Mouse (Mus musculus): Measurements from ENCODE around the gene Twnk. TPM values are rescaled to one million over a fixed set of nuclear protein-coding genes. Genes with fewer than 3 reads are reported as not detected.

Gene Twnk
- polyA plus RNA-seq, 1 experiment from 2014 or later, result 9.4 TPM

DNA sequence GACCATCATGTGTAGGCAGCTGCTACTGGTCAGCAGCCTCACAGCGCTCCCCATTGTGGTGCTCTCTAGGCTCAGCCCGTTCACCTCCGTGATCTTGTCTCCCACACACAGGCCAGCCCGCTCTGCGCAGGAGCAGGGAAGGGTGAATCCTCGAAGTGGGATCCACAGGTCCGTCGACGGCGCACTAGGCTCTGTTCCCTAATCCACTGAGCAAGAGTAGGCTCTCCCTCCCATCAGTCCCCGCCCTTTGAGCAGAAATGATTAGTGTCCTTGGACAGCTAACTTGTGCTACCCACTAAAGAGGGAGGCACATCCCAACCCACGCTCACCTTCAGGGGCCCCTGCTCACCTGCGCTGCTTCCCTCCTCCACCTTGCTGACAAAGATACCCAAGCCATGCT, 34.8 kb downstream of the Twnk start:
- H3K4me3 ChIP-seq (replicated peaks; ENCODE audit: low read length), result no peak overlapping the region
- no peak for ATAC-seq (ENCODE audit: low FRiP score)
- H3K9me3 ChIP-seq (ENCODE audit: control insufficient read depth, low read length), result no peaks in the 10 kb centered on the region
- H3K9ac ChIP-seq, result no peak overlapping the region
- DNase-seq (ENCODE audit: low spot score), result no peak
- no peaks in the 10 kb centered on the region for H3K36me3 ChIP-seq (replicated peaks; ENCODE audit: control insufficient read depth, insufficient read depth)
- H3K27me3 ChIP-seq (ENCODE audit: control insufficient read depth, insufficient read depth, low read length), result peaks cover 8% of the 10 kb centered on the region
- H3K4me1 ChIP-seq (replicated peaks; ENCODE audit: control insufficient read depth, insufficient read depth, low read length), result no peaks in the 10 kb centered on the region
- 47% methylated on average over 13 of the region's 13 CpGs for WGBS
- no peak overlapping the region for H3K27ac ChIP-seq
- H3K4me2 ChIP-seq (replicated peaks), result no peak overlapping the region

DNA sequence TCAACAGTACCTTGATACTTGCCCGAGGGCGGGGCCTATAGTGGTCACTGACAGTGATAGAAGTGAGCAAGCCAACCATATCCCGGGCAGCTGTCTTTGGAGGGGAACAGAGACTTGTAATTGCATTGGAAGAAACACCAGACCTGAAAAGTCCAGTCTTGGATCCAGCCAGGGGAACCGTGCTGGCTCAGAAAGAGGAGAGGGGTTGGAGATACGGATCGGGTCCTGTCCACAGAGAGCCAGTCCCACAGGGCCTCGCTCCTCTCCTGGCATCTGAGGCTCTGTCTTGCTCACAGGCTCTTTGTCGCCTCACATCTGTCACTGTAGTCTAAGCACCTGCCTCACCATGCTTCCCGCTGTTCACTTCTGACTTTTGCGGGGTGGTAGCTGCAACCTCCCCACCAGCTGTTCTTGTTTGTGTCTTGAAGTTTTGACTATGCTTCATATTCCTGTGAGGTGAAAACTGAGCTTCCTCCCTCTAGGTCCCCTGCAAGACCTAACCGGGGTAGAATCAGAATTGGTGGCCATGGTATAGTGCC, 39.0 kb downstream of the Twnk start:
- no peaks in the 10 kb centered on the region for H3K9me3 ChIP-seq (ENCODE audit: control insufficient read depth, low read length)
- WGBS, result 62% methylated on average over 11 of the region's 11 CpGs
- DNase-seq (ENCODE audit: low spot score) (no peak), ATAC-seq (ENCODE audit: low FRiP score) (no peak)
- H3K4me3 ChIP-seq (replicated peaks; ENCODE audit: low read length), result no peak overlapping the region
- 0 out of 2 replicates have a peak, but pooled peaks cover 4% of the 10 kb centered on the region for H3K36me3 ChIP-seq (replicated peaks; ENCODE audit: control insufficient read depth, insufficient read depth)
- peaks cover 14% of the 10 kb centered on the region for H3K27me3 ChIP-seq (ENCODE audit: control insufficient read depth, insufficient read depth, low read length)
- H3K9ac ChIP-seq, result no peak overlapping the region
- H3K4me1 ChIP-seq (replicated peaks; ENCODE audit: control insufficient read depth, insufficient read depth, low read length), result peaks cover 25% of the 10 kb centered on the region
- no peak overlapping the region for H3K4me2 ChIP-seq (replicated peaks)
- no peak overlapping the region for H3K27ac ChIP-seq

DNA sequence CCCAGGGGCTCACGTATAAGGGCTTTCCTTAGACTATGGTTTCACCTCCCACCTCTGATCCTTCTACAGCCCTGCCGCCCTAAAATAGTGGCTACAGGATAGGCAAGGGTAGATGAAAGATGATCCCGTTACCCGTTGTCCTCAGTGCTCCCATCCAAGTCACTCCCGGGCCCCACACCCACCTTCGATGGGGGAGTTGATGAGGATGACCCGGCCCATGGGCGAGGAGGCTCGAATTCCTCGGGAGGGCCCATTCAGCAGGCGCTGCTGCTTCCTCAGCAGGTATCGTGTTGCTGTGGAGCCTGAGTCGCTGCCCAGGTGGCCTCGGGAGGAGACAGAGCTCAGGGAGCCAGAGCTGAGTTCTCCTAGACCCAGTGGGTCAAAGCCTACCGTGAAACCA, 39.8 kb downstream of the Twnk start:
- WGBS, result 57% methylated on average over 15 of the region's 15 CpGs
- Histone ChIP-seq H3K27me3 (ENCODE audit: control insufficient read depth, insufficient read depth, low read length) (peaks cover 10% of the 10 kb centered on the region; the same call in 1 of the 2 replicates), H3K36me3 (replicated peaks; ENCODE audit: control insufficient read depth, insufficient read depth) (0 out of 2 replicates have a peak, but pooled peaks cover 11% of the 10 kb centered on the region), H3K4me1 (replicated peaks; ENCODE audit: control insufficient read depth, insufficient read depth, low read length) (peaks cover 29% of the 10 kb centered on the region), H3K9me3 (ENCODE audit: control insufficient read depth, low read length) (no peaks in the 10 kb centered on the region), H3K9ac (no peak overlapping the region), H3K4me2 (replicated peaks) (no peak overlapping the region), H3K27ac (no peak overlapping the region), H3K4me3 (replicated peaks; ENCODE audit: low read length) (no peak overlapping the region)
- ATAC-seq (ENCODE audit: low FRiP score) (no peak), DNase-seq (ENCODE audit: low spot score) (no peak)

DNA sequence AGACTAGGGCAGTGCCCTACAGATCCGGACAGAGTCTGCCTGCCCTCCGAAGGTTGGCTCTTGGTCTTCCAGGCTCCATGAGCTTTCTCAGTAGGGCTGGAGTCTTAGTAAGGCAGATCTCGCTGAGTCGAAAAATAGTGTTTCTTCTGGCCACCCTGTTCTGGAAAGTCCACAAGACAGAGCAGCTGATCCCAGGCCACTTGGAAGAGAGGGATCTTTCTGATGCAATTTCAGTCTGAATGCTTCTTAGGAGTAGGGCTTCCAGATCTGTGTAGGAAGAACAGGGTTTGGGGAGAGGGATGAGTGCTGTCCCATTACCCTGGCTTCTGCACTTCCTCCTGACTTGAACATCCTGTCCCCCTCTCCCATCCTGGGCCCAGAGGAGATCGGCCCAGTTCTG, 40.2 kb downstream of the Twnk start, which contains the start of gene Pdzd7:
TSS of gene Pdzd7 (minus strand) at position 67 of the 400 bp plus-strand sequence.
- 85% methylated on average over 5 of the region's 5 CpGs for whole genome bisulfite sequencing
- DNase-seq (ENCODE audit: low spot score), result no peak
- Histone ChIP-seq H3K27me3 (ENCODE audit: control insufficient read depth, insufficient read depth, low read length) (peaks cover 10% of the 10 kb centered on the region; the same call in 1 of the 2 replicates), H3K27ac (peak within 1 kb of the TSS; percentile 94), H3K4me1 (replicated peaks; ENCODE audit: control insufficient read depth, insufficient read depth, low read length) (peaks cover 29% of the 10 kb centered on the region), H3K4me3 (replicated peaks; ENCODE audit: low read length) (peak within 1 kb of the TSS; percentile 50), H3K4me2 (replicated peaks) (peak within 1 kb of the TSS; percentile 76), H3K9ac (peak within 1 kb of the TSS; percentile 72), H3K36me3 (replicated peaks; ENCODE audit: control insufficient read depth, insufficient read depth) (peaks cover 14% of the 10 kb centered on the region), H3K9me3 (ENCODE audit: control insufficient read depth, low read length) (no peaks in the 10 kb centered on the region)
- no peak for ATAC-seq (ENCODE audit: low FRiP score)

DNA sequence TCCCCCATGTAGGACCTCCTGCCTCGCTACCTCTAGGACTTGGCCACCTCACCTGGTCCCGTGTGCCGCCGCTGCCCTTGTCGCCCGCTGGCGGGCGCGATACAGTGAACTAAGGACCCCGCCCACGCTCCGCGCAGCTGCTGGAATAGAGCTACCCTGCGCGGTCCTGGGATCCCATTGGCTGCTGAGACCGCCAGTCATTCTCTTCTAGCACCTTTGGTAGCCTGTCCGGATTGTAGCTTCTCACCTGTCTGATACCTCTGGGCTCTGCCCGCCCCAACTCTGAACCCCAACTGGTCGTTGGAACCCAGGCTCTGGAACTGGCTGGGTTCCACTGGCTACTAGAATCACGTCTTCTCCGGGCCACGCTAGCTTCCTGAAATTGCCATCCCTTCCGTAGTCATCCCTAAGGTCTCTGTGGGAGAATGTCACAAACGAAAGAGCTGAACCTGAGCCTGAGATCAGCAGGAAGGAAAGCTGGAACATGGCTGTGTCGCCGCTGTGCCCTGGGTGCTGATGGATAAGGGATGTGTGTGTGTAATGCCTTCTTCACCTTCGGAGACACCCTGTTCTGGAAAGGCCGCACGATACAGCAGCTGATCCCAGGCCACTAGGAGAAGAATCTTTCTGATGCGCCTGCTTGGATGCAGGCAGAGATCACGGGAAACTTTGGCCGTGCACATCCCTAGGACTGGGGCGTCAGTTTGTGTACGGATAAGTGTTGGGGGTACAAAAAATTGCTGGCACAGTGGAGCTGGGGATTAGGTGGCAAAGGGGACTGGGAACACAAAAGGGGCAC, 41.3 kb downstream of the Twnk start:
- ATAC-seq (ENCODE audit: low FRiP score), result peak; percentile 54
- Histone ChIP-seq H3K36me3 (replicated peaks; ENCODE audit: control insufficient read depth, insufficient read depth) (peaks cover 25% of the 10 kb centered on the region), H3K4me1 (replicated peaks; ENCODE audit: control insufficient read depth, insufficient read depth, low read length) (peaks cover 29% of the 10 kb centered on the region), H3K4me2 (replicated peaks) (peak overlapping the region; percentile 76), H3K4me3 (replicated peaks; ENCODE audit: low read length) (peak overlapping the region; percentile 50), H3K27me3 (ENCODE audit: control insufficient read depth, insufficient read depth, low read length) (peaks cover 10% of the 10 kb centered on the region; the same call in 1 of the 2 replicates), H3K27ac (peak overlapping the region; percentile 94), H3K9ac (peak overlapping the region; percentile 72), H3K9me3 (ENCODE audit: control insufficient read depth, low read length) (no peaks in the 10 kb centered on the region)
- 1% methylated on average over 34 of the region's 34 CpGs for WGBS
- DNase-seq (ENCODE audit: low spot score), result peak; percentile 80

DNA sequence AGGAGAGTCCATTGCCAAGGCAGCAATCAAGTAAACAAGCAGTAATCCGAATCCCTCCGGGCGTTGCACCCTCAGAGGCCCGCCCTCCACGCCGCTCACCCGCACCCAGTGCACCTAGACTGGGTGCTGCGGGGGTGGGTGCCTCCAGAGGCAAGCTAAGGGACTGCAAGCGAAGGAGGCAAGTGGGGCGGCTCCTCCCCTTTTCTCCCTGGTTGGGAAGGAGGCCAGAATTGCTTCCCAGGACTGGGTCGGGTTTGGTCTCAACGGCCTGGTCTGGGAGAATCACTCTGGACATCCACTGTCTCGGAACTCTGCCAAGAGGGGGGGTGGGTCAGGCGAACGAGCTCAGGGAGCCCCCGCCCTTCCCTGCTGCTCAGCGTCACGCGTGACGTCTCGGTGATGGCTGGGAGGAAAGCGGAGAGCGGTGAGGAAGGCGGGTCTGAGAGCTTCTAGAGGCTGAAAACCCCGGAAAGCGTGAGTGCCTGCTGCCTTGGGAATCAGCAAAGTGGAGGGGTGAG, 42.0 kb downstream of the Twnk start, which contains the start of gene Sfxn3:
TSS of gene Sfxn3 (plus strand) at position 87 of the 518 bp plus-strand sequence.
- peak; percentile 85 for ATAC-seq (ENCODE audit: low FRiP score)
- Histone ChIP-seq H3K9ac (peak within 1 kb of the TSS; percentile 72), H3K9me3 (ENCODE audit: control insufficient read depth, low read length) (no peaks in the 10 kb centered on the region), H3K36me3 (replicated peaks; ENCODE audit: control insufficient read depth, insufficient read depth) (peaks cover 32% of the 10 kb centered on the region), H3K4me3 (replicated peaks; ENCODE audit: low read length) (peak within 1 kb of the TSS; percentile 50), H3K27me3 (ENCODE audit: control insufficient read depth, insufficient read depth, low read length) (peaks cover 10% of the 10 kb centered on the region; the same call in 1 of the 2 replicates), H3K27ac (peak within 1 kb of the TSS; percentile 94), H3K4me2 (replicated peaks) (peak within 1 kb of the TSS; percentile 76), H3K4me1 (replicated peaks; ENCODE audit: control insufficient read depth, insufficient read depth, low read length) (peaks cover 29% of the 10 kb centered on the region)
- under 1% methylated on average over 26 of the region's 26 CpGs for WGBS
- peak; percentile 90 for DNase-seq (ENCODE audit: low spot score)

GRCm38 (mm10) chr19:45047935-45048643, 42.6 kb downstream of the Twnk start:
- Histone ChIP-seq H3K4me3 (replicated peaks; ENCODE audit: low read length) (peak overlapping the region; percentile 50), H3K27ac (peak overlapping the region; percentile 94), H3K9ac (peak overlapping the region; percentile 72), H3K4me1 (replicated peaks; ENCODE audit: control insufficient read depth, insufficient read depth, low read length) (peaks cover 29% of the 10 kb centered on the region), H3K27me3 (ENCODE audit: control insufficient read depth, insufficient read depth, low read length) (peaks cover 10% of the 10 kb centered on the region; the same call in 1 of the 2 replicates), H3K36me3 (replicated peaks; ENCODE audit: control insufficient read depth, insufficient read depth) (peaks cover 39% of the 10 kb centered on the region), H3K4me2 (replicated peaks) (peak overlapping the region; percentile 76), H3K9me3 (ENCODE audit: control insufficient read depth, low read length) (no peaks in the 10 kb centered on the region)
- ATAC-seq (ENCODE audit: low FRiP score) (peak; percentile 48), DNase-seq (ENCODE audit: low spot score) (peak; percentile 33)
- WGBS, result 33% methylated on average over 11 of the region's 11 CpGs

DNA sequence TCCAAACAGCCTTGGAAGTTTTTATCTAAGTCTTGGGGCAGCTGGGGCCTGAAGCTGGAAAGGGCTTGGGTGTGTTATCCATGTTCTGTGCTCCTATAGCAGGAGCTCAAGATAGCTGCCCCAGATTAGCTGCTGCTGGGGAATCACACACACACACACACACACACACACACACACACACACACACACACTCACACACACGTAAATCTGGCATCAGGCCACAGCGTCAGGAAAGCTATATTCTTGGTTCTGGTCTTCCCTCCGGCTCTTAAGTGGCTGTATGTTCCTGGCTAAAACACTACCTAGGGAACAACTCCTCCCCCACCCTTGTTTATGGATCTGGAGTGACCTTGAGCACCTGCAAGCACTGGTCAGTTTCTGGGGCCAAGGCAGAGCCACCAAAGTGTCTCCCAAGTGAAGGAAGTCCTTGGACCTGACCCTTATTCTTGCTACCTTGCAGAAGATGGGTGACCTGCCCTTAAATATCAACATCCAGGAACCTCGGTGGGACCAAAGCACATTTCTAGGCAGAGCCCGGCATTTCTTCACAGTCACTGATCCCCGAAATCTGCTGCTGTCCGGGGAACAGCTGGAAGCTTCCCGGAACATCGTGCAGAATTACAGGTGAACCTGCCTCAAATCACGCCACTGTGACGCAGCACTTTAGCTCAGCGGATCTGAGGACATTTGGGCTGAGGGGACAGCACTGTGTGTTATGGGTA, 43.3 kb downstream of the Twnk start:
- ATAC-seq (ENCODE audit: low FRiP score) (no peak), DNase-seq (ENCODE audit: low spot score) (no peak)
- H3K27ac ChIP-seq, result peak overlapping the region; percentile 94
- no peaks in the 10 kb centered on the region for H3K9me3 ChIP-seq (ENCODE audit: control insufficient read depth, low read length)
- peaks cover 29% of the 10 kb centered on the region for H3K4me1 ChIP-seq (replicated peaks; ENCODE audit: control insufficient read depth, insufficient read depth, low read length)
- WGBS, result 79% methylated on average over 12 of the region's 12 CpGs
- H3K9ac ChIP-seq, result peak overlapping the region; percentile 72
- peak overlapping the region; percentile 76 for H3K4me2 ChIP-seq (replicated peaks)
- peak overlapping the region; percentile 50 for H3K4me3 ChIP-seq (replicated peaks; ENCODE audit: low read length)
- H3K36me3 ChIP-seq (replicated peaks; ENCODE audit: control insufficient read depth, insufficient read depth), result peaks cover 46% of the 10 kb centered on the region
- peaks cover 10% of the 10 kb centered on the region; the same call in 1 of the 2 replicates for H3K27me3 ChIP-seq (ENCODE audit: control insufficient read depth, insufficient read depth, low read length)

All from hindbrain, embryonic 14.5 days (tissue).